Mouse (Mus musculus) 416B (cell line): ENCODE measurements at regions not wholly inside any gene's neighbourhood (a gene's known extent, or its start where the extent isn't known, plus 50 kb on each side); places are given as distances from the start of the nearest gene placed in this dataset.
A peak's percentile ranks its signal among the peaks of the same experiment; 100 is the strongest.
"Not testable (repeated sequence)": the region's sequence is repeated elsewhere in the genome, so short reads cannot be mapped to it uniquely, and the experiment has no call there.

Experiments used
- DNase-seq: peaks from one replicate; pipeline ENCODE4 v3.0.0; 2011; ENCODE audit warnings: low read depth

DNA sequence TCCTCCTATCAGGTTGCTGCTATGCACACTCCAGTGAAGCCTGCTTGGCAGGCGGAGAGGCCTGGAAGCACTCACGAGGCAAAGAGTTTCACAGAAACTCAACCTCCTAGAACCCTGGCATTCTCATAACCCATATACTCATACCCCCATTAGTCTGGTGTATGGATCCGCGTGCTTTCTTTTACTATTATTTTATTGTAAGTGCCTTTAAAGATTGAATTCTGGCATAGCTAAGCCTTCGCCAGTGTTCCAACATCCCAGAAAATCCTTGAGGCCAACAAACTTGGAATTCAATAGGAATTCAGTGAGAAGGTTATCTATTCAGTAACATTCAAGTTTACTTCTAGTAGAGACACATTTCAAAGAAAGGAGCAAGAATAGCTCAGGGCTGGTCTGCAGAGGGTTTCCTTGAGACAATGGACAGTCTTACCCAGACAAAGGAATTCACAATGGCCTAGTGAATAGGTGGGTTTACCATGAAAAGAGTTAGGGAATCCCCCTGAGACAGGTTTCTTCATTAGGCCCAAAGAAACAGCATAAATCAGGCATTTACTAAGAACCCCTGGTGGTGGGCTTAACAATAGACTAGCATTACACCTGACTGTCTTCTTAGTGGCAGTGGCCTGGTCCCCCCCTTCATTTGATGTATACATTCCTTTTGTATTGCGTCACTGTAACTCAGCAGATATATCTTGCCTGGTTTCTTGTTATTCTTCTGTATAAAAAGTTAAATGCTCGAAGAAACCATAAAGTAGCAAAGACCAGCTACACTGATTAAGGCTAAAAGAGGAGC, 80.8 kb upstream of the Gm15446 start:
- not testable (repeated sequence) for DNase-seq

DNA sequence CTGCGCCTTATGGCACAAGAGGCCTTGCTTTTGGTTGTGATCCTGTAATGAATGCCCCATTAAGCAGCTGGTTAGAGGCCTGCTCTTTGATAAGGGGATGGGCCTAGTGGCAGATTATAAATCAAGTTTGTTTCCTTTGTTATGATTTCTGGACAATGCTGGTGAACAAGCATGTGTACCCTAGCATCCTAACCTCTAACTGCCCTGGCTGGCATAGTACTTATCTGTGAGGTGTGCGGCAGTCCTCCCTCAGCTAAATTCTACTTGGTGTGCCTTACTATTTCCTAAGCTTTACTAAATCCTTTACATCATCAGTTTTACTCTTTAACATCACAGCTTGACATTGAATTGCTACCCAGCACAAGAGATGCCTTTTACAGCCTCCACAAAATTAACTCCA, 79.0 kb upstream of the Gm15446 start:
- peak; percentile 37 for DNase-seq

DNA sequence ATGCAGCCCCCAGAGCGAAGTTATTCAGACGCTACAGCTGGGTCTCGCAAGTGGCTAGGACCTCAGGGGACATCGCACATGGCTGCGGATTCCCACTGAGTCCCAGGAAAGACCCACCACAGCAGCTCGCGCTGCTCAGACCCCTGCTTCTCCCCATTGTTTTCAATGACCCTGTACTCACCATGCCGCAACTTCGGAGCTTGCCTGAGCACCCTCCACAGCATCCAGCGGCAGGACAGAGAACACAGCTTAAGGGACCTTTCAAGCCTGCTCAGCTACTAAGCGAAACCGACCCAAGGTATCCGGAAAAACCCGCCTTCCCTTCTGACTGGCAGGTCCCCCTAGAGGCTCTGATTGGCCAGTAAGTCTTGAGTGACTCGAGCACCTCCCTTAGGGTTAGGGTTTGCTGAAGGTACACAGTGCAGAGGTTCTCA, 78.4 kb upstream of the Gm15446 start:
- DNase-seq: peak; percentile 91

DNA sequence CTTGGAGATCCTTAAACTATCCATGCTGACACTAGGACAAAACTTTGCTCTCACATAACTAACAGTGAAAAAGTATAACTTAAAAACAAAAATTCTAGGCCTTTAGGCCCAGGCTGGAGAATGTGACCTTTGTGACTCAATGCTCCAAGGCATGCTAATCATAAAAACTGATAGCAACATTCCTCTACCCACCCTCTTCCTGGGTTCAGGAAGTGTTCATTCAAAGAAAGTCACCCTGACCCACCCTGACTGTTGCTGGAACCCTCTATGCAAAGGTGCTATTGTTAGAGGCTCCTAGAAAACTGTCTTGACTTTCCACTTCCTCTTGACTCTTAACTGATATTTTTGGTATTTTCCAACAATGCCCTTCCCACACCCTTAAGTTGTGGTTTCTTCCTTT, 72.0 kb upstream of the Gm15446 start:
- DNase-seq: not testable (repeated sequence)

DNA sequence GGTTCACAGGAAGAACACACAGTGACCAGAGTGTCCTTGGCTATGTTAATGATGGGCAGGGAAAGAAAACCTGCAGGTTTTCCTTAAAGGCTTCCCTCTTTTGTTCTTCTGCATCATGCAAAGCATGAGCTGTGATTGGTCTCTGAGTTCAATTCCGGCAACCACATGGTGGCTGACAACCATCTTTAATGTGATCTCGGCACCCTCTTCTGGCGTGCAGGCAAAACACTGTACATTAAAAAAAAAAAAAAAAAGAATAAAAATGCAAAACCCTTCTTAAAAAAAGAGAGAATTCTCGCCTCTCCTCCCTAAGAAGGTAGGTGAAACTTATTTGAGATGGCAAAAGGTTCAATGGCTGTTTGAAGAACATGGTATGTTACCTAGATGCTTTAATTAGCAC, 62.8 kb upstream of the Gm15446 start:
- peak; percentile 42 for DNase-seq

DNA sequence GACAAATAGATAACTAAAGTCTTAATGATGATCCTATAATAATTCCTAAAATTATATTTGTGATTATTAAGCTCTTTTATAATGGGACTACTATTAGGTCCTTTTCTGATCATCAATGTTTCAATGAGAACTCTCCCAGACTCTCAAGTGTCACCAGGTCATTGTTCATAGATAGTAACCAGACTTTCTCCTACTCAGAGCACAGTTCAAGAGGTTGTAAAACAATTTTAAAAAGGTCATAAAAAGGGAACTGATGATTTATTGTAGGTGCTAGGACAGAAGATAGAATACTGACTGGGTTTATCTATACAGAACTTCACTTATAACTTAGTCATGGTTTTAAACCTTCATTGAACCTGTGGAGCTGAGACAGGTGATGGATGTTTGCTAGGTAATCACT, 58.7 kb upstream of the Gm15446 start:
- not testable (repeated sequence) for DNase-seq

DNA sequence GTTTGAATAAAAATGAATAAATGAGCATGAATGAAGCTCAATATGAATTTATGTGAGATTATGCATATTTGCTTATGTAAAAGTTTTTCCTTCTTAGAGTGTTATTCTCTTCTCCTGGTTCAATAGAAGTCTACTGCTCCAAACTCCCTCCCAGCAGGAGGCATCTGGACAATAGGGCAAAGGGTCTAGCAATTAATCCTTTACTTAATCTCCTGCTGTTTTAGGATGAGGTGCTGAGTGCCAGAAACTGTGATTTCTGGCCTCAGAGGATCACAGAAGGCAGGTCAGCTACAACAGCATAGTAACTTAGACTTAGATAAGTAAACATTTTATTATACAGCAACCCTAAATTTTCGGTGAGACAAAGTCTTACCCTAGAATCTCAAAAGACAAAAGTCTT, 57.6 kb upstream of the Gm15446 start:
- no peak for DNase-seq

DNA sequence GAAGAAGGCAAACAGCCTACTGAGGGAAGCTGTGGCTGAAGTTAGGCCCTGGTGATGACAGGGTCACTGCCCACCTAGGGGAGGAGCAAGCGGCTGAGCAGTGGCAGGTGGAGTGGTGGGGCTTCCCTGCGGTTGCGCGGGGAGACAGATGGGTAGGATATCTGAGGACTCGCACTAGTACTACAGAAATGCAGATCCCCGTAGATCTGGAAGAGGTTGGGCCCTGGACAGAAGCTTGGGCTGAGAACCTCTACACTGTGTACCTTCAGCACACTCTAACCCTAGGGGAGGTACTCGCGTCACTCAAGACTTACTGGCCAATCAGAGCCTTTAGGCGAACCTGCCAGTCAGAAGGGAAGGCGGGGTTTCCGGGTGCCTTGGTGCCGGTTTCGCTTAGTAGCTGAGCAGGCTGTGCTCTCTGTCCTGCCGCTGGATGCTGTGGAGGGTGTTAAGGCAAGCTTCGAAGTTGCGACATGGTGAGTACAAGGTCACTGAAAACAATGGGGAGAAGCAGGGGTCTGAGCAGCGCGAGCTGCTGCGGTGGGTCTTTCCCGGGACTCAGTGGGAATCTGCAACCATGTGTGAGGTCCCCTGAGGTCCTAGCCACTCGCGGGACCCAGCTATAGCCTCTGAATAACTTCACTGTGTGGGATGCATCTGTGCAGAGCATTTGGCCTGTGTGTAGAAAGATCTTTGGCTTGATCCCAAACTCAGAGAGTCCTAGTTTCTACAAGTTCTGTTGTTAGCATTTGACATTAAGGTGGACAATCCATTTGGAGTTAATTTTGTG, 56.7 kb upstream of the Gm15446 start:
- peak; percentile 95 for DNase-seq

DNA sequence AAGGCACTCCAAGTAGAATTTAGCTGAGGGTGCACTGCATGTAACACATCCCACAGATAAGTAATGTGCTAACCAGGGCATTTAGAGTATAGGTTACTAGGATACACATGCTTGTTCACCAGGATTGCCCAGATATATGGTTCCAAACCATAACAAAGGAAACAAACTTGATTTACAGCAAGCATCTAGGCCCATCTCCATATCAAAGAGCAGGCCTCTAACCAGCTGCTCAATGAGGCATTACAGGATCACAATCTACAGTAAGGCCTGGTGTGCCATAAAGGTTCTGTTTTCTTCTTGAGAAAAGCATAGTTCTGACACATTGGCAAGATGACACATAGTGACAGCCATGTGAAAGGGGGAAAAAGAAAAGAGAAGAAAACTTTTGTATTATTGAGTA, 56.0 kb upstream of the Gm15446 start:
- peak; percentile 15 for DNase-seq
